Mouse (Mus musculus): ENCODE measurements around the gene Slc39a13. TPM values are rescaled to one million over a fixed set of nuclear protein-coding genes. Genes with fewer than 3 reads are reported as not detected.
A peak's percentile ranks its signal among the peaks of the same experiment; 100 is the strongest.
"Not testable (repeated sequence)": the region's sequence is repeated elsewhere in the genome, so short reads cannot be mapped to it uniquely, and the experiment has no call there.

Gene Slc39a13
- polyA plus RNA-seq, 1 experiment from 2014 or later = 34.0 TPM

DNA sequence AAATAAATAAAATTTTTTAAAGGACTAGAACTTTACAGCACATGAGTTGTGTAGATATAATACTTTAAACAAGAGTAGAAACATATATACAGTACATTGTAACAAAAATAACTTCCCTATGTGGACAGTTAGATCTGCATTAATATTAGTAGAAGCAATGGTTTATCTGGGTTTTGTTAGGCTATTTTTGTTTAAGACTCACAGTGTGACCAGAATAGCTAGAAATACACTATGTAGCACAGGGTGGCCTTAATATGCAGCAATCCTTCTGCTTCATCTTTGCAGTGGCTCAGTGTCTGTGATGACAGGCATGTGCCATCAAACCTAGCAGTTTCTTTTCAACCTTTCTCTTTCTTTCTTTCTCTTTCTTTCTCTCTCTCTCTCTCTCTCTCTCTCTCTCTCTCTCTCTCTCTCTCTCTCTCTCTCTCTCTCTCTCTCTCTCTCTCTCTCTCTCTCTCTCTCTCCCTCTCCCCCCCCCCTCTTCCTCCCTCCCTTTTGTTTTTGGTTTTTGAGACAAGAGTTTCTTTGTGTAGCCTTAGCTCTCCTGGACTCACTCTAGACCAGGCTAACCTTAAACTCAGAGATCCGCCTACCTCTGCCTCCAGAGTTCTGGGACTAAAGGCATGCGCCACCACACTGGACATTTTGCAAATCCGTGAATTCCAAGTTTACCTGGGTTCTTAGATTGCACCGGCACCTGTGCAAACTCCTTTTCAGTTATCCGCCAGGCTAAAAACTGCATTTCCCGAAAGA is 16.9 kb downstream of the Slc39a13 start:
- H3K9ac ChIP-seq (ENCODE audit: low read depth, low read length) = peak overlapping the region; percentile 94
- no peaks in the 10 kb centered on the region for H3K27me3 ChIP-seq (ENCODE audit: control insufficient read depth, insufficient read depth, low read length)
- H3K4me3 ChIP-seq (ENCODE audit: low read depth, low read length) = peak overlapping the region; percentile 92
- peak overlapping the region; percentile 76; the same call in 1 of the 2 replicates for H3K27ac ChIP-seq (ENCODE audit: low read depth, low read length)
- H3K36me3 ChIP-seq (ENCODE audit: control insufficient read depth, insufficient read depth, low read length) = peaks cover 21% of the 10 kb centered on the region
- H3K4me1 ChIP-seq (ENCODE audit: control insufficient read depth, insufficient read depth, low read length) = peaks cover 4% of the 10 kb centered on the region; the same call in 1 of the 2 replicates
- 0% methylated on average over 6 of the region's 6 CpGs for WGBS (ENCODE audit: insufficient replicate concordance)
- ATAC-seq (replicated peaks; ENCODE audit: insufficient number of reproducible peaks, low FRiP score, low TSS enrichment) = 0 out of 2 replicates have a peak, but pooled peaks have one; percentile 20
- no peaks in the 10 kb centered on the region for H3K9me3 ChIP-seq (replicated peaks; ENCODE audit: control insufficient read depth, low read length)
- H3K4me2 ChIP-seq = peak overlapping the region; percentile 69

DNA sequence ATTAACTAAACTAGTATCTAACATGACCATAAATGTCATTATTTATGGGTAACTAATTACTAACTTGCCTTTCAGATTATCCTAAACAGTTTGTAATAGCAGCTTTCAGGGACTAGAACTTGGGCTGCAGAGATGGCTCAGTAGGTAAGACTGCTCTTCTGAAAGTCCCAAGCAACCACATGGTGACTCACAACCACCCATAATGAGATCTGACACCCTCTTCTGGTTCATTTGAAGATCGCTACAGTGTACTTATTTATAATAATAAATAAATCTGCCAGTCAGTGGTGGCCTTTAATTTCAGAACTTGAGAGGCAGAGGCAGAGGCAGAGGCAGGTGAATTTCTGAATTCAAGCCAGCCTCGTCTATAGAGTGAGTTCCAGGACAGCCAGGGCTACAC is 17.5 kb downstream of the Slc39a13 start:
- peaks cover 4% of the 10 kb centered on the region; the same call in 1 of the 2 replicates for H3K4me1 ChIP-seq (ENCODE audit: control insufficient read depth, insufficient read depth, low read length)
- 60% methylated on average over 2 of the region's 2 CpGs for WGBS (ENCODE audit: insufficient replicate concordance)
- no peaks in the 10 kb centered on the region for H3K27me3 ChIP-seq (ENCODE audit: control insufficient read depth, insufficient read depth, low read length)
- no peak overlapping the region for H3K9ac ChIP-seq (ENCODE audit: low read depth, low read length)
- no peak overlapping the region for H3K27ac ChIP-seq (ENCODE audit: low read depth, low read length)
- no peak overlapping the region for H3K4me3 ChIP-seq (ENCODE audit: low read depth, low read length)
- peaks cover 18% of the 10 kb centered on the region for H3K36me3 ChIP-seq (ENCODE audit: control insufficient read depth, insufficient read depth, low read length)
- H3K4me2 ChIP-seq = no peak overlapping the region
- H3K9me3 ChIP-seq (replicated peaks; ENCODE audit: control insufficient read depth, low read length) = no peaks in the 10 kb centered on the region
- ATAC-seq (replicated peaks; ENCODE audit: insufficient number of reproducible peaks, low FRiP score, low TSS enrichment) = no peak

DNA sequence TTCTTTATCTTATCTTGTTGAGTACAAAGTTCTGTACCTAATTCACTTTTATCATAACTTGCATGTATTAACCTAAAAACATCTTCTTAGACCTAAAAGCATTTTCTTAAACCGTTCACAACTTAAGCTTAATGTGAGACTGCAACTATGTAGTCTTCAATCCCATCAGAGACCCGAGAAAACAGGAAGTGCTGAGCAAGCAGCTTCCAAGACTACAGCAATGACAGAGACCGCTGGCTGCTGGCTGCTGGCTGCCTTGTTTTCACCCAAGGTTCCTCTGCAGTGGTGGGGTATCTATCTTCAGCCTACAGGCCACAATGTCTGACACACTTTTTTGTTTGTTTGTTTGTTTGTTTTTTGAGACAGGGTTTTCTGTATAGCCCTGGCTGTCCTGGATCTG is 18.3 kb downstream of the Slc39a13 start:
- WGBS (ENCODE audit: insufficient replicate concordance) = 71% methylated on average over 3 of the region's 3 CpGs
- Histone ChIP-seq H3K9me3 (replicated peaks; ENCODE audit: control insufficient read depth, low read length) (no peaks in the 10 kb centered on the region), H3K4me3 (ENCODE audit: low read depth, low read length) (no peak overlapping the region)

DNA sequence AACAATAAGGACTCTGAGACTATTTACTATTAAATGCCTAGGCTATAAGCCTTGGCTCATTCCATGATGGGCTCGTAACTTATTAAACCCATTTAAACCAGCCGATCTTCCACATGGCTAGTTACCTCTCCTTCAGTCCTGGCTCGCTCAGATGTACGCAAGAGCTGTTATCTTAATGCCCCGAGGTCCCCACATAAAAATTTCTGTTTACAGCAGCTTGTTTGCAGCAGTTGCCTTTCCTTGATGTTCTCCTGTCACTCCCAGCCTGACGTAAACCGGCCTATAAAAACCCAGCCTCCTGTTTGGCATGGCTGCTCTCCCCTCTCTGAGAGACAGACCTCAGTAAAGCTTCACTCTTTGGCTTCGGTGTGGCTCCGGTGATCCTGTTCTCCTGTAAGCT is 22.9 kb downstream of the Slc39a13 start:
- Histone ChIP-seq H3K27ac (ENCODE audit: low read depth, low read length) (no peak overlapping the region), H3K36me3 (ENCODE audit: control insufficient read depth, insufficient read depth, low read length) (peaks cover 3% of the 10 kb centered on the region; the same call in 1 of the 2 replicates), H3K4me2 (no peak overlapping the region), H3K4me3 (ENCODE audit: low read depth, low read length) (no peak overlapping the region), H3K9ac (ENCODE audit: low read depth, low read length) (no peak overlapping the region), H3K9me3 (replicated peaks; ENCODE audit: control insufficient read depth, low read length) (no peaks in the 10 kb centered on the region), H3K27me3 (ENCODE audit: control insufficient read depth, insufficient read depth, low read length) (no peaks in the 10 kb centered on the region), H3K4me1 (ENCODE audit: control insufficient read depth, insufficient read depth, low read length) (peaks cover 9% of the 10 kb centered on the region; the same call in 1 of the 2 replicates)
- 83% methylated on average over 9 of the region's 9 CpGs for WGBS (ENCODE audit: insufficient replicate concordance)
- no peak for ATAC-seq (replicated peaks; ENCODE audit: insufficient number of reproducible peaks, low FRiP score, low TSS enrichment)

More for the DNA sequence above, 18.3 kb downstream of the Slc39a13 start:
- Histone ChIP-seq H3K4me1 (ENCODE audit: control insufficient read depth, insufficient read depth, low read length) (peaks cover 4% of the 10 kb centered on the region; the same call in 1 of the 2 replicates), H3K36me3 (ENCODE audit: control insufficient read depth, insufficient read depth, low read length) (peaks cover 18% of the 10 kb centered on the region), H3K27me3 (ENCODE audit: control insufficient read depth, insufficient read depth, low read length) (no peaks in the 10 kb centered on the region), H3K27ac (ENCODE audit: low read depth, low read length) (no peak overlapping the region), H3K4me2 (no peak overlapping the region), H3K9ac (ENCODE audit: low read depth, low read length) (no peak overlapping the region)
- no peak for ATAC-seq (replicated peaks; ENCODE audit: insufficient number of reproducible peaks, low FRiP score, low TSS enrichment)

DNA sequence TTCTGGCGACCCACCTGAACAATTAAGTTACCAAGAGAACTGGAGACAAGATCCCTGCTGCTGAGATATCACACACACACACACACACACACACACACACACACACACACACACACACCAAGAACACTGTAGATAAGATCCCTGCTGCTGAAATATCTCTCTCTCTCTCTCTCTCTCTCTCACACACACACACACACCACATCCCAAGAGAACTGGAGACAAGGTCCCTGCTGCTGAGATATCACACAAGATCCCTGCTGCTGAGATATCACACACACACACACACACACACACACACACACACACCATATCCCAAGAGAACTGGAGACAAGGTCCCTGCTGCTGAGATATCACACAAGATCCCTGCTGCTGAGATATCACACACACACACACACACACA is 24.4 kb downstream of the Slc39a13 start:
- not testable (repeated sequence) for H3K27me3 ChIP-seq (ENCODE audit: control insufficient read depth, insufficient read depth, low read length); H3K4me3 ChIP-seq (ENCODE audit: low read depth, low read length); H3K36me3 ChIP-seq (ENCODE audit: control insufficient read depth, insufficient read depth, low read length); H3K9me3 ChIP-seq (replicated peaks; ENCODE audit: control insufficient read depth, low read length); H3K27ac ChIP-seq (ENCODE audit: low read depth, low read length); H3K4me1 ChIP-seq (ENCODE audit: control insufficient read depth, insufficient read depth, low read length); H3K9ac ChIP-seq (ENCODE audit: low read depth, low read length); H3K4me2 ChIP-seq; ATAC-seq (replicated peaks; ENCODE audit: insufficient number of reproducible peaks, low FRiP score, low TSS enrichment)
- 80% methylated on average over 1 of the region's 1 CpGs for WGBS (ENCODE audit: insufficient replicate concordance)

DNA sequence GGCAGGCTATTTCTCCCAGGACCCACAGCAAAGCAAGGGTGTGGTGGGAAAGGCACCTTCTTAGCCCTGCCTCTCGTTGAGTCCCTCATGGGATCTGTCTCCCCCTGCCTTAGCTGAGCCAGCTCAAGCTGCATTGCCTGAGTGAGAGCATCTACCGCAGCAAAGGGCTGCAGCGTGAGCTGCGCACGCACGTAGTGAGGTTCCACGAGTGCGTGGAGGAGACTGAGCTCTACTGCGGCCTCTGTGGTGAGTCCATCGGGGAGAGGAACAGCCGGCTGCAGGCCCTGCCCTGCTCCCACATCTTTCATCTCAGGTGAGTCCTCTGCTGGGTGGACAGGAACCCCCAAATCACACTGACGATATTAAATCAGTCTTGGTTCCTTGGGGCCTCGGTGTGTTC is 25.5 kb downstream of the Slc39a13 start:
- H3K4me1 ChIP-seq (ENCODE audit: control insufficient read depth, insufficient read depth, low read length) = peaks cover 9% of the 10 kb centered on the region; the same call in 1 of the 2 replicates
- no peak overlapping the region for H3K27ac ChIP-seq (ENCODE audit: low read depth, low read length)
- ATAC-seq (replicated peaks; ENCODE audit: insufficient number of reproducible peaks, low FRiP score, low TSS enrichment) = 0 out of 2 replicates have a peak, but pooled peaks have one; percentile 14
- WGBS (ENCODE audit: insufficient replicate concordance) = 66% methylated on average over 13 of the region's 13 CpGs
- H3K36me3 ChIP-seq (ENCODE audit: control insufficient read depth, insufficient read depth, low read length) = no peaks in the 10 kb centered on the region
- H3K9me3 ChIP-seq (replicated peaks; ENCODE audit: control insufficient read depth, low read length) = no peaks in the 10 kb centered on the region
- 0 out of 2 replicates have a peak overlapping the region, but pooled peaks have one; percentile 8 for H3K4me2 ChIP-seq
- H3K9ac ChIP-seq (ENCODE audit: low read depth, low read length) = no peak overlapping the region
- no peaks in the 10 kb centered on the region for H3K27me3 ChIP-seq (ENCODE audit: control insufficient read depth, insufficient read depth, low read length)
- no peak overlapping the region for H3K4me3 ChIP-seq (ENCODE audit: low read depth, low read length)

DNA sequence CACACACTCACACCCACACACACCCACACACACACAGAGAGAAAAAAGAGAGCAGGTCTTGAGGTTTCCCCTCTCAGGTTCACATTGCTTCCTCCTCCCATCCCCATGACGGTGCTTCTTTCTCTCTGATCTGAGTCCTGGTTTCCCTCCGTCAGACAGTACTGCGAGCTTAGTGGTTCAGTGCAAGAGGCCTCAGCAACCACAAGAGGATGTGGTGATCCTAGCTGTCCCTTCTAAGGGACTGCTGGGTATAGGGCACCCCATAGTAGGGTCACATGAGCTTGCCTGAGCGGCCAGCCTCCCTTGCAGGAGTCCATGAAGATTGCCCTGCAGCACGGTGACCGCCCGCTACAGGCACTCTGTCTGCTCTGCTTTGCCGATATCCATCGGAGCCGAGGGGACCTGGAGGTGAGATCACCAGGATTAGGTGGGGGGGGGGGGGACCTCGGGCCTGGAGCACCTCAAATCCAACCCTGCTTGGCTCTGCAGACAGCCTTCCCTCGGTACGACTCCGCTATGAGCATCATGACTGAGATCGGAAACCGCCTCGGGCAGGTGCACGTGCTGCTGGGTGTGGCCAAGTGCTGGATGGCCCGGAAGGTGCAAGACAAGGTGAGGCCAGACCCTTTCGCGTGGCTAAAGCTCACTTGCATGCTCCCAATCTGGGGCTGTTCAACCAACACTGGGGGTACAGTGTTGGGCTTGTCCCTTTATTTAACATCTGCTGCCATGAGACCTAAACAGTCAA is 27.4 kb downstream of the Slc39a13 start:
- Histone ChIP-seq H3K9me3 (replicated peaks; ENCODE audit: control insufficient read depth, low read length) (no peaks in the 10 kb centered on the region), H3K4me1 (ENCODE audit: control insufficient read depth, insufficient read depth, low read length) (peaks cover 9% of the 10 kb centered on the region; the same call in 1 of the 2 replicates), H3K4me2 (no peak overlapping the region), H3K27ac (ENCODE audit: low read depth, low read length) (no peak overlapping the region), H3K27me3 (ENCODE audit: control insufficient read depth, insufficient read depth, low read length) (no peaks in the 10 kb centered on the region), H3K4me3 (ENCODE audit: low read depth, low read length) (no peak overlapping the region), H3K9ac (ENCODE audit: low read depth, low read length) (no peak overlapping the region), H3K36me3 (ENCODE audit: control insufficient read depth, insufficient read depth, low read length) (no peaks in the 10 kb centered on the region)
- no peak for ATAC-seq (replicated peaks; ENCODE audit: insufficient number of reproducible peaks, low FRiP score, low TSS enrichment)
- 59% methylated on average over 21 of the region's 21 CpGs for WGBS (ENCODE audit: insufficient replicate concordance)

GRCm38 (mm10) chr2:91041786-91042185 is 28.4 kb downstream of the Slc39a13 start:
- Histone ChIP-seq H3K9me3 (replicated peaks; ENCODE audit: control insufficient read depth, low read length) (no peaks in the 10 kb centered on the region), H3K4me2 (no peak overlapping the region), H3K36me3 (ENCODE audit: control insufficient read depth, insufficient read depth, low read length) (no peaks in the 10 kb centered on the region), H3K27ac (ENCODE audit: low read depth, low read length) (no peak overlapping the region), H3K9ac (ENCODE audit: low read depth, low read length) (no peak overlapping the region), H3K4me3 (ENCODE audit: low read depth, low read length) (no peak overlapping the region), H3K27me3 (ENCODE audit: control insufficient read depth, insufficient read depth, low read length) (no peaks in the 10 kb centered on the region), H3K4me1 (ENCODE audit: control insufficient read depth, insufficient read depth, low read length) (peaks cover 9% of the 10 kb centered on the region; the same call in 1 of the 2 replicates)
- ATAC-seq (replicated peaks; ENCODE audit: insufficient number of reproducible peaks, low FRiP score, low TSS enrichment) = no peak
- 64% methylated on average over 8 of the region's 8 CpGs for WGBS (ENCODE audit: insufficient replicate concordance)

Measured in heart, embryonic 11.5 days (tissue).